Mouse (Mus musculus) brown adipose tissue, adult 24 weeks (tissue): ENCODE data around the gene Irx2. TPM values are rescaled to one million over a fixed set of nuclear protein-coding genes. Genes with fewer than 3 reads are reported as not detected.

Source experiments
- H3K27ac ChIP-seq: fragments of 200-500 bp; replicated peaks from 2 replicates; pipeline ENCODE4 v1.5.1; 2012; ENCODE audit warnings: low read depth, mild to moderate bottlenecking, low read length
- H3K4me1 ChIP-seq: fragments of 200-500 bp; 2 replicates; pipeline ENCODE4 v1.6.1; 2012; ENCODE audit warnings: low read length, mixed read lengths; ENCODE audit not compliant: control insufficient read depth, insufficient read depth, insufficient read length
- H3K4me3 ChIP-seq: fragments of 200-500 bp; 2 replicates; pipeline ENCODE4 v1.5.1; 2012; ENCODE audit warnings: low read depth, mild to moderate bottlenecking, low read length, moderate library complexity; ENCODE audit not compliant: insufficient read depth
- polyA plus RNA-seq: library from polyadenylated mRNA; stranded (reverse); fragments of >200 nt; gene quantifications from 2 replicates; pipeline ENCODE4 v1.2.4, GENCODE M21; 2012; ENCODE audit not compliant: missing spikeins, insufficient read depth, insufficient read length

Gene Irx2
- polyA plus RNA-seq, 1 experiment, result 0.79 TPM

GRCm38 (mm10) chr13:72630501-72631372 lies 2.1 kb downstream of the Irx2 start:
- Histone ChIP-seq H3K27ac (no peak overlapping the region), H3K4me1 (no peaks in the 10 kb centered on the region), H3K4me3 (no peak overlapping the region)

- Histone ChIP-seq H3K27ac (no peak overlapping the region), H3K4me1 (no peaks in the 10 kb centered on the region), H3K4me3 (no peak overlapping the region)
Measured at GRCm38 (mm10) chr13:72631373-72632021, 2.9 kb downstream of the Irx2 start.

GRCm38 (mm10) chr13:72632361-72632760 lies 3.7 kb downstream of the Irx2 start:
- H3K4me1 ChIP-seq, result no peaks in the 10 kb centered on the region
- no peak overlapping the region for H3K4me3 ChIP-seq
- H3K27ac ChIP-seq, result no peak overlapping the region

- H3K4me3 ChIP-seq, result no peak overlapping the region
- H3K27ac ChIP-seq, result no peak overlapping the region
- no peaks in the 10 kb centered on the region for H3K4me1 ChIP-seq
Measured at GRCm38 (mm10) chr13:72633097-72633496, 4.5 kb downstream of the Irx2 start.

- no peaks in the 10 kb centered on the region; the same call in none of the 2 replicates for H3K4me1 ChIP-seq
- H3K4me3 ChIP-seq, result no peak overlapping the region
- H3K27ac ChIP-seq, result no peak overlapping the region
Measured at GRCm38 (mm10) chr13:72634752-72635315, 6.2 kb downstream of the Irx2 start.

- no peak overlapping the region for H3K4me3 ChIP-seq
- no peak overlapping the region for H3K27ac ChIP-seq
- H3K4me1 ChIP-seq, result no peaks in the 10 kb centered on the region; the same call in none of the 2 replicates
Measured at GRCm38 (mm10) chr13:72636331-72636851, 7.8 kb downstream of the Irx2 start.

- H3K4me3 ChIP-seq, result no peak overlapping the region
- H3K27ac ChIP-seq, result no peak overlapping the region
- no peaks in the 10 kb centered on the region; the same call in none of the 2 replicates for H3K4me1 ChIP-seq
Measured at GRCm38 (mm10) chr13:72637536-72637935, 8.9 kb downstream of the Irx2 start.

GRCm38 (mm10) chr13:72638401-72639130 lies 9.9 kb downstream of the Irx2 start:
- Histone ChIP-seq H3K4me1 (no peaks in the 10 kb centered on the region; the same call in none of the 2 replicates), H3K4me3 (peak overlapping the region; percentile 59), H3K27ac (no peak overlapping the region)

GRCm38 (mm10) chr13:72639441-72640130 lies 11.0 kb downstream of the Irx2 start:
- Histone ChIP-seq H3K4me1 (no peaks in the 10 kb centered on the region; the same call in none of the 2 replicates), H3K4me3 (peak overlapping the region; percentile 59), H3K27ac (no peak overlapping the region)

GRCm38 (mm10) chr13:72640131-72640521 lies 11.5 kb downstream of the Irx2 start:
- H3K27ac ChIP-seq, result no peak overlapping the region
- peak overlapping the region; percentile 59 for H3K4me3 ChIP-seq
- no peaks in the 10 kb centered on the region; the same call in none of the 2 replicates for H3K4me1 ChIP-seq

- Histone ChIP-seq H3K4me1 (no peaks in the 10 kb centered on the region), H3K27ac (no peak overlapping the region), H3K4me3 (no peak overlapping the region)
Measured at GRCm38 (mm10) chr13:72656447-72656846, 27.8 kb downstream of the Irx2 start.

GRCm38 (mm10) chr13:72675826-72676225 lies 47.2 kb downstream of the Irx2 start:
- Histone ChIP-seq H3K4me1 (no peaks in the 10 kb centered on the region), H3K4me3 (no peak overlapping the region), H3K27ac (no peak overlapping the region)
